Mouse (Mus musculus) CH12.LX (cell line): ENCODE data around the gene Rbks. TPM values are rescaled to one million over a fixed set of nuclear protein-coding genes. Genes with fewer than 3 reads are reported as not detected.
A peak's percentile ranks its signal among the peaks of the same experiment; 100 is the strongest.
"Not testable (repeated sequence)": the region's sequence is repeated elsewhere in the genome, so short reads cannot be mapped to it uniquely, and the experiment has no call there.

Source experiments
- DNase-seq: peaks from one replicate; pipeline ENCODE4 v3.0.0-alpha.2; 2013; ENCODE audit errors: extremely low read depth
- H3K27ac ChIP-seq: 2 replicates; pipeline ENCODE4 v1.5.1; 2012; ENCODE audit warnings: low read depth, mild to moderate bottlenecking, control low read depth, moderate library complexity; ENCODE audit not compliant: insufficient read depth
- H3K27me3 ChIP-seq: replicated peaks from 2 replicates; pipeline ENCODE3; 2012; ENCODE audit warnings: inconsistent platforms
- H3K36me3 ChIP-seq, 2 experiments: replicated peaks in 1 of 2; 2 replicates each; pipeline versions ENCODE3 to v1.6.1; 2012; ENCODE audit warnings: inconsistent platforms in 1 of 2, low read length in 1 of 2, mild to moderate bottlenecking in 1 of 2, mixed read lengths in 1 of 2, moderate library complexity in 1 of 2; ENCODE audit not compliant: control insufficient read depth in 1 of 2, insufficient read depth in 1 of 2
- H3K4me1 ChIP-seq, 2 experiments: 2 replicates each; pipeline ENCODE4 v1.6.1; 2012; ENCODE audit warnings: inconsistent platforms in 1 of 2, moderate library complexity in 1 of 2; ENCODE audit not compliant: insufficient read depth in 2 of 2, control insufficient read depth in 1 of 2
- H3K4me2 ChIP-seq: 2 replicates; pipeline ENCODE4 v1.6.1; 2012; ENCODE audit warnings: low read depth, mild to moderate bottlenecking, control low read depth; ENCODE audit not compliant: poor library complexity, insufficient read depth, severe bottlenecking
- H3K4me3 ChIP-seq, 3 experiments: fragments of 150-350 bp in 1 of 3; sonication (generic) in 1 of 3; replicated peaks in 1 of 3; 2 replicates each; pipeline versions ENCODE3 to v1.5.1; 2011 to 2012; ENCODE audit warnings: low read depth in 2 of 3, low read length in 2 of 3, mild to moderate bottlenecking in 2 of 3, moderate library complexity in 2 of 3, control low read depth in 1 of 3, improper control_type of control experiment in 1 of 3, inconsistent platforms in 1 of 3, mixed read lengths in 1 of 3; ENCODE audit not compliant: poor library complexity in 1 of 3
- H3K79me2 ChIP-seq: replicated peaks from 2 replicates; pipeline ENCODE4 v1.6.1; 2012; ENCODE audit warnings: mild to moderate bottlenecking, moderate library complexity; ENCODE audit not compliant: control insufficient read depth, poor library complexity, insufficient read depth, severe bottlenecking; ENCODE audit errors: extremely low read depth
- H3K9ac ChIP-seq: 2 replicates; pipeline ENCODE4 v1.6.1; 2012; ENCODE audit warnings: low read depth, mild to moderate bottlenecking, control low read depth, moderate library complexity; ENCODE audit not compliant: insufficient read depth
- H3K9me3 ChIP-seq: replicated peaks from 2 replicates; pipeline ENCODE3; 2012; ENCODE audit warnings: low read length, inconsistent platforms, mixed read lengths
- CTCF ChIP-seq, 2 experiments: IDR thresholded peaks in 1 of 2; conservative IDR thresholded peaks in 1 of 2; 2 replicates each; pipeline ENCODE4 v1.5.1; 2011 to 2012; ENCODE audit warnings: low read depth in 2 of 2, low read length in 2 of 2, improper control_type of control experiment in 1 of 2, inconsistent platforms in 1 of 2, mild to moderate bottlenecking in 1 of 2, moderate library complexity in 1 of 2
- IRF4 ChIP-seq: IDR thresholded peaks from 2 replicates; pipeline ENCODE4 v1.6.1; 2014; ENCODE audit warnings: low read depth, mild to moderate bottlenecking, inconsistent platforms, low read length, improper control_type of control experiment
- JUN ChIP-seq: IDR thresholded peaks from 2 replicates; pipeline ENCODE4 v1.6.1; 2011; ENCODE audit warnings: low read depth, mild to moderate bottlenecking, low read length, improper control_type of control experiment, moderate library complexity; ENCODE audit not compliant: insufficient read depth
- JUND ChIP-seq: conservative IDR thresholded peaks from 2 replicates; pipeline ENCODE4 v1.6.1; 2011; ENCODE audit warnings: low read depth, low read length, improper control_type of control experiment
- MAX ChIP-seq: IDR thresholded peaks from 2 replicates; pipeline ENCODE4 v1.6.1; 2011; ENCODE audit warnings: low read length, improper control_type of control experiment
- RAD21 ChIP-seq: IDR thresholded peaks from 2 replicates; pipeline ENCODE4 v1.6.1; 2011; ENCODE audit warnings: low read depth, mild to moderate bottlenecking, low read length, improper control_type of control experiment, moderate library complexity
- SMC3 ChIP-seq: IDR thresholded peaks from 2 replicates; pipeline ENCODE4 v1.6.1; 2011; ENCODE audit warnings: low read depth, low read length, improper control_type of control experiment
- UBTF ChIP-seq: IDR thresholded peaks from 2 replicates; pipeline ENCODE4 v1.6.1; 2012; ENCODE audit warnings: low read depth, mild to moderate bottlenecking, inconsistent platforms, low read length, improper control_type of control experiment, moderate library complexity
- USF1 ChIP-seq: IDR thresholded peaks from 2 replicates; pipeline ENCODE4 v1.6.1; 2014; ENCODE audit warnings: low read depth, mild to moderate bottlenecking, inconsistent platforms, low read length, improper control_type of control experiment
- ZC3H11A ChIP-seq: IDR thresholded peaks from 2 replicates; pipeline ENCODE4 v1.6.1; 2012; ENCODE audit warnings: low read depth, mild to moderate bottlenecking, inconsistent platforms, low read length, improper control_type of control experiment
- dilution Hi-C: fragments of 300-500 bp; cut with MboI; formaldehyde crosslinking; loops from 2 replicates; pipeline ENCODE4 v1.14.3; 2020; ENCODE audit warnings: low sequenced_read_pairs; ENCODE audit not compliant: extremely low pct_unique_long_range_greater_than_20kb, extremely low pct_ligation_motif_present
- in situ Hi-C: fragments of 300-500 bp; cut with MboI; formaldehyde crosslinking; loops from 3 replicates; pipeline ENCODE4 v1.14.3; 2019; ENCODE audit warnings: low sequenced_read_pairs, low pct_ligation_motif_present, low pct_unique_long_range_greater_than_20kb, mixed read lengths
- polyA plus RNA-seq: library from polyadenylated mRNA; unstranded; fragments of >175 nt; gene quantifications from 2 replicates; pipeline ENCODE4 v1.2.1, GENCODE M21; 2012; ENCODE audit warnings: low read depth; ENCODE audit not compliant: insufficient read length
- total RNA-seq, 2 experiments: library from RNA; depleted of rRNA; stranded (reverse); fragments of 300-350 nt in 1 of 2; fragments of >200 nt in 1 of 2; gene quantifications; 2 replicates each; pipeline ENCODE4 v1.2.3; 2012 to 2014

Gene Rbks
- total and polyA plus RNA-seq, 3 experiments, result 3.6 to 9.2 (median 6.8) TPM

DNA sequence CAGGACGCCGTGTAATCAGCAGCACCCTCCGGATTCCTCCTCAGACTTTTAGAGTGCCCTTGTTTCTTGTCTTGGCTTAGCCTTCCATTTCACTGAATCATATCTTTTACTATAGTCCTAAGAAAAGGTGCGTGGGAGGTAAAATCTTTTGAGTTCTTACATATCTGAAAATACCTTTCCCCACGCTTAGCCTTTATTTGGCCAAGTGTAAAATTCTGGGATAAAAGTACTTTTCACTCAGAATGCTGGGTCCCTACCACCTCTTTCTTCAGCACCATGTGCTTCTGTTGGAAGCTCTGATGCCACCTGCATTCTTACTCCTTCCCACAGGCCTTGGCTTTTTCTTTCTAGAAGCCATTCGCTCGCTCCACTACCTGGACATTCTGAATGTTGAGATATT, 106.3 kb downstream of the Rbks start:
- no peak for TF ChIP-seq SMC3
- TF ChIP-seq UBTF, result no peak
- no peak for TF ChIP-seq JUND
- no peak for TF ChIP-seq USF1
- no peak for TF ChIP-seq ZC3H11A
- no peak for TF ChIP-seq CTCF (conservative IDR thresholded peaks at IDR 0.05 in 1 of 2, IDR thresholded peaks at IDR 0.05 in 1 of 2; ENCODE audit: low read depth in 2 of 2, low read length in 2 of 2)
- TF ChIP-seq JUN, result no peak
- TF ChIP-seq, all 38 proteins: peak for 0
- no peak overlapping the region for H3K4me3 ChIP-seq
- H3K9ac ChIP-seq, result no peak overlapping the region
- no peak overlapping the region for H3K27ac ChIP-seq
- H3K4me1 ChIP-seq, result no peaks in the 10 kb centered on the region
- no peak for DNase-seq
- no peak overlapping the region for H3K4me2 ChIP-seq
- H3K9me3 ChIP-seq, result peaks cover 5% of the 10 kb centered on the region
- H3K36me3 ChIP-seq, result no peaks in the 10 kb centered on the region
- dilution Hi-C loops (no loop called here), in situ Hi-C loops (loop anchor here (10.0 kb wide), 1 partner anchor 604 kb away; no protein-coding TSS in a partner anchor)
- H3K27me3 ChIP-seq, result no peaks in the 10 kb centered on the region
- H3K79me2 ChIP-seq, result no peaks in the 10 kb centered on the region

DNA sequence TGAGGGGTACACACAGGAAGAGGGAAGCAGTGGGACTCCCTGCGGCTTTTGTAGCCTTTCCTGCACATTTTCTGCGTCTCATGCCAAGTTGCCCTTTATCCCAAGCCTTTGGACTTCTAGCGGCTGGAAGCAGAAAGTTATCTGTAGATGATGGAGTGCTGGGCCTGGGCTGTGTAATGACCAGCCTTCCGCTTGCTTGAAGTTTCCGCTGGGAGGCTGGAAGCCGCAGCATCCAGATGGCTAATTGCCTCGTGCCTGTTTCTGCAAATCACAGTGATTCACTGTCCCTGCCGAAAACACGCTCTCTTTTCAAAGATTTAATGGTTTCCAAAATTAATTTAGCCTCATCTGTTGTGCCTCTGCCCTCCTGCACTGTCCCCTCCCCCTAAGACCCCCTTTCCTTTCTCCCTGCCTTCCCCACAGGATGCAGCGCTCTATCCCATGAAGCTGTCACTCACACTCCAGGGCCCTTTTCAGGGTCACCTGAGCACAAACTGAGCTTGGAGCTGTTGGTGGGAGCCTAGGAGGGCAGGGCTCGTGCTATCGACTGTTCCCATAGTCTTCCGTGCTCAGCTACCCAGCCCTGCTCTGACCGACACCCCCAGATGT, 107.6 kb downstream of the Rbks start:
- H3K36me3 ChIP-seq, result no peaks in the 10 kb centered on the region
- peaks cover 5% of the 10 kb centered on the region for H3K9me3 ChIP-seq
- H3K4me1 ChIP-seq, result no peaks in the 10 kb centered on the region
- no peak overlapping the region for H3K9ac ChIP-seq
- in situ Hi-C loops, result loop anchor here (10.0 kb wide), 1 partner anchor 605 kb away; no protein-coding TSS in a partner anchor
- DNase-seq, result no peak
- no peak overlapping the region for H3K4me2 ChIP-seq
- H3K27ac ChIP-seq, result no peak overlapping the region
- H3K79me2 ChIP-seq, result no peaks in the 10 kb centered on the region
- H3K4me3 ChIP-seq, result no peak overlapping the region
- TF ChIP-seq IRF4 (no peak), MAX (no peak)
- TF ChIP-seq, all 38 proteins: peak for 0
- no peaks in the 10 kb centered on the region for H3K27me3 ChIP-seq
- dilution Hi-C loops, result no loop called here

GRCm38 (mm10) chr5:31588672-31589071, 108.8 kb downstream of the Rbks start:
- H3K4me1 ChIP-seq, in situ Hi-C loops, H3K4me3 ChIP-seq, H3K4me2 ChIP-seq, dilution Hi-C loops, H3K36me3 ChIP-seq, H3K9ac ChIP-seq, H3K79me2 ChIP-seq, H3K27ac ChIP-seq, DNase-seq, H3K27me3 ChIP-seq: not testable (repeated sequence)
- TF ChIP-seq CTCF (conservative IDR thresholded peaks at IDR 0.05 in 1 of 2, IDR thresholded peaks at IDR 0.05 in 1 of 2; ENCODE audit: low read depth in 2 of 2, low read length in 2 of 2) (peak in 1 of 2 experiments; percentile 40; a peak in 2 of 4 replicates), RAD21 (peak; percentile 23)
- H3K9me3 ChIP-seq, result peaks cover 12% of the 10 kb centered on the region
